Mouse (Mus musculus) adrenal gland (tissue): ENCODE data around the gene Irf2bp1.

Experiments used
- intact Hi-C: fragments of 180-260 bp; cut with DNase I; formaldehyde crosslinking; loops from one replicate; pipeline ENCODE4 v1.15.1; 2025
- long read RNA-seq, 2 experiments: library from polyadenylated mRNA; unstranded; transcript quantifications; one replicate each; pipeline ENCODE4 v2.0.0; 2020; ENCODE audit warnings: borderline replicate concordance in 1 of 2; ENCODE audit not compliant: insufficient replicate concordance in 1 of 2

Irf2bp1 gene
- long read RNA-seq, experiment 1, transcript Irf2bp1-201 (1 exons, 2,734 nt) = major isoform, 5 of 5 reads
- long read RNA-seq, experiment 1, partial matches to known transcripts = 0 of 5 reads
- long read RNA-seq, experiment 1, other reads (novel, unspliced or antisense) = 0 of 5 reads
- long read RNA-seq, experiment 2, transcript Irf2bp1-201 (1 exons, 2,734 nt) = major isoform, 7 of 7 reads
- long read RNA-seq, experiment 2, partial matches to known transcripts = 0 of 7 reads
- long read RNA-seq, experiment 2, other reads (novel, unspliced or antisense) = 0 of 7 reads

DNA sequence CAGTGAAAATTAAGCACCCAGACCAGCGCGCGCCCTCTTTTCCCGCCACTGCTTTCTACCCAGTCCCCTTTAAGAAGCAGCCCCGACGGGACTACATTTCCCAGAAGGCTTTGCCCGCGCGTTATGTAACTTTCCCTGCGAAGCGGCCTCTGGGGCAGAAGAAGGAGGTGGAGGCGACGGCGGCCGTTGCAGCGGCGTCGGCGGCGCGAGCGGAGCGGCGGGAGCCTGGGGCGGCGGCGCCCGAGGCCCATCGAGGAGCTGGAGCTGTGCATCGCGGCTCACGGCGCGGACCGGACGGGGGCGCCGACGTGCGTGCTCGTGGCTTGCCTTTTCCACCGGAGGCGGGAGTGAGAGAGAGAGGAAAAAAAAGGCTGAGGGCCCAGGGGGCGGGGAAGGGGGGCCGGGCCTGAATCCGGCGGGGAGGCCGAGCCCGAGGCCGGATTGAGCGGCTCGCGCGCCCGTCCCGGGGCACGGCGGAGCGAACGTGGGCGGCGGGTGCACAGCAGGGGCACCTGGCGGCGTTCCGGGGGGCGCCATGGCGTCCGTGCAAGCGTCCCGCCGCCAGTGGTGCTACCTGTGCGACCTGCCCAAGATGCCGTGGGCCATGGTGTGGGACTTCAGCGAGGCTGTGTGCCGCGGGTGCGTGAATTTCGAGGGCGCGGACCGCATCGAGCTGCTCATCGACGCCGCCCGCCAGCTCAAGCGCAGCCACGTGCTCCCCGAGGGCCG, at the start of gene Irf2bp1:
TSS of gene Irf2bp1 (plus strand) at position 143 of the 729 bp plus-strand sequence.
- intact Hi-C loops = no loop called here

DNA sequence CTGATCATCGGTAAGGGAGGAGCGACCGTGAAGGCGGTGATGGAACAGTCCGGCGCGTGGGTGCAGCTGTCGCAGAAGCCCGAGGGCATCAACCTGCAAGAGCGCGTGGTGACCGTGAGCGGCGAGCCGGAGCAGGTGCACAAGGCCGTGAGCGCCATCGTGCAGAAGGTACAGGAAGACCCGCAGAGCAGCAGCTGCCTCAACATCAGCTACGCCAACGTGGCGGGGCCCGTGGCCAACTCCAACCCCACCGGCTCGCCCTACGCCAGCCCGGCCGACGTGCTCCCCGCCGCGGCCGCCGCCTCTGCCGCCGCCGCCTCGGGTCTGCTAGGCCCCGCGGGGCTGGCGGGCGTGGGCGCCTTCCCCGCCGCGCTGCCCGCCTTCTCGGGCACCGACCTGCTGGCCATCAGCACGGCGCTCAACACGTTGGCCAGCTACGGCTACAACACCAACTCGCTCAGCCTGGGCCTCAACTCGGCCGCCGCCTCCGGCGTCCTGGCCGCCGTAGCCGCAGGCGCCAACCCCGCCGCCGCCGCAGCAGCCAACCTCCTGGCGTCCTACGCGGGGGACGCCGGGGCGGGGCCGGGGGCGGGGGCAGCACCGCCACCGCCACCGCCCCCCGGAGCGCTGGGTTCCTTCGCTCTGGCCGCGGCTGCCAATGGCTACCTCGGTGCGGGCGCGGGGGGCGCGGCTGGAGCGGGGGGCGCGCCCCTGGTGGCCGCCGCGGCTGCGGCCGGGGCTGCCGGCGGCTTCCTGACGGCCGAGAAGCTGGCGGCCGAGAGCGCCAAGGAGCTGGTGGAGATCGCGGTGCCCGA, 46.1 kb upstream of the Irf2bp1 start:
- intact Hi-C loops = no loop called here

DNA sequence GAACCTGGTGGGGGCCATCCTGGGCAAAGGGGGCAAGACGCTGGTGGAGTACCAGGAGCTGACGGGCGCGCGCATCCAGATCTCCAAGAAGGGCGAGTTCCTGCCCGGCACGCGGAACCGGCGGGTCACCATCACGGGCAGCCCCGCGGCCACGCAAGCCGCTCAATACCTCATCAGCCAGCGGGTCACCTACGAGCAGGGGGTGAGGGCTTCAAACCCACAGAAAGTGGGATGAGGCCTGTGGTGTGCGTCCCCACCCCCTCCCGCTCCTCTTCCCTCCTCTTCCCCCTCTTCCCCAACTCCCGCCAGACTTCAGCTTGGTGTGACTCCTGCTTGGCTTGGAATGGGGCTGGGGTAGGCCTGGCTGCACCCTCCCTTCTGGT, 45.5 kb upstream of the Irf2bp1 start:
- intact Hi-C loops = no loop called here

DNA sequence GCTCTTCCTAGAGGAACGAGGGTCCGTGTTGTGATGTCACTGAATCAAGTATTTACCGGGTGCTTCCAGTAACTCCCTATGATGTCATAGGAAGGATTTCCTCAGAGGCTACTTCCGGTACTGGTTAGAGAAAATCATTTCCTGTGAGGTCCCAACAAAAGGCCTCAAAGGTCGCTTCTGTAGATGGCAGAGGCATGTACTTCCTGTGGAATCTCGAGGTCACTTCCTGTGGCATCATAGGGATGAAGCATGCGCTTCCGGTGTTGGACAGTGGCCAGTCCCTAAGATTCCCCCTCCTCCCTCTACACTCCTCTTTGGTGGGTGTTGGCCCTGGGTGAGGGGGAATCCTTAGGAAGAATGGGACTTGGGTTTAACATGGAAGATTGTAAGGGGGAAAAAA, 44.4 kb upstream of the Irf2bp1 start:
- intact Hi-C loops = no loop called here

DNA sequence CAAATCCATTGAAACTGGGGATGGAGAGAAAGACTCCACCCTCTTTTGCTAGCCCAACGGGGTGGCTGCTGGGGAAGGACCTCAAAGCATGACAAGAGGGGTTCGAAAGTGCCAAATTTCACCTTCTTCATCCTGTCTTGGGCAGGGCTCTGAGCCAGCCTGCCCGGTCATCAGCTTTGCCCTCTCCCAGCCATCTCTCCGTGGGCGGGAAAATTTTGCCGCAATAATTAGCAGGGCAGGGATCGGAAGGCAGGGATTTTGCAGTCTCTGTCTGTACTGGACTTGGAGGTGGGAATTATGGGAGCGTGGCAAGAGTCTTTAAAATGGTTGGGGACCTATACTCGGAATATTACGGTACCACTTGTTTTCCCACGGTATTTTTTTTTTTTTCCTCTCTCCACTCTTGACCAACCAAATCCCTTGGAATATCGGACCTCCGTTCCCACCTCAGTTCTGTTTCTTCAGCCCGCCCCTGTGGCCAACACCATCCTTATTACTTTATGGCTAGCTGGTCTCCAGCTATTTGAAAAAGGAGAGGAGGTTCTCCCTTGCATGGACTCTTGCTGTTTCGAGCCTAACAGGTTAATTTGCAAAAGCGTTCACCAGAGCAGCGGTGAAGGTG, 41.6 kb upstream of the Irf2bp1 start:
- intact Hi-C loops = no loop called here

DNA sequence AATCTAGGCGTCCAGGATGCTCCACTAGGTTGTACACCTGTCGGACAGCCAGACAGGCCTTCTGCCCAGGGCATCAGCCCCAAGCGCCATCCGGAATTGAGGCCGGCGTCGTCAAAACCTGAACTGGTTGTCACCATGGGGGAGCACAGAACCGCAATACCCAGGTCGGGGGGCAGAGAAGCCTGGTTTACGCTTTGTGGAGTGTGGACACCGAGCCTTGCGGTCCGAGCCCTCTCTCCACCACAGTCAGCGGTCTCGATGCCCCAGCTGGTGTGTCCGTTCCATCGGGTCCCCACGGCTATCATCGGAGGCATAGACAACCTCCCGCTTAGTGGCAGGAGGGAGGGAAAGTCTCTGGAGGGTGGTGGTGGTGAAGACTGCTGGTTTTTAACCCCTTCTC, 41.0 kb upstream of the Irf2bp1 start:
- intact Hi-C loops = no loop called here

DNA sequence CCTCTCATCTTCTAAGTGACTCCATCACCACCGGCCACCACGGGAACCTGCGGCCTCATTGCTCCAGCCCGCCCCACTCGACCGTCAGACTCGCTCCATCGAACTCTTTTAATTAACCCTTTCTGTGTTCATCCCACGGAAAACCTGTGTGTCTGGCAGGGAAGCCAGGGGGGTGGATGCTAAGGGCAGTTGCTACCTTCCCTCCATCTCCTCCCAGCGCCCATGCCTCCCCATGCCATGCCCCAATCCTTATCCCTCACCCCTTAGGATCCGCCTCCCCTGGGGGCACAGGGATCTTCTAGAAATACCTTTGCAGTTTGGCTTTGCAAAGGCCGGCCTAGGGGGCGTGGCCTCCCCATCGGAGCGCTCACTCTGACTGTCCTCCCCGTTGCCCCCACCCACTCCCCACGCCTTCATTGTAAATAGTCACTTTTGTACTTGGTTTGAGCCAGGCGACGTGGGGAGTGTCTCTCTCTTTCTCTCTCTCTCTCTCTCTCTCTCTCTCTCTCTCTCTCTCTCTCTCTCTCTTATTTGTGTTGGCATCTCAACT, 40.5 kb upstream of the Irf2bp1 start:
- intact Hi-C loops = no loop called here

DNA sequence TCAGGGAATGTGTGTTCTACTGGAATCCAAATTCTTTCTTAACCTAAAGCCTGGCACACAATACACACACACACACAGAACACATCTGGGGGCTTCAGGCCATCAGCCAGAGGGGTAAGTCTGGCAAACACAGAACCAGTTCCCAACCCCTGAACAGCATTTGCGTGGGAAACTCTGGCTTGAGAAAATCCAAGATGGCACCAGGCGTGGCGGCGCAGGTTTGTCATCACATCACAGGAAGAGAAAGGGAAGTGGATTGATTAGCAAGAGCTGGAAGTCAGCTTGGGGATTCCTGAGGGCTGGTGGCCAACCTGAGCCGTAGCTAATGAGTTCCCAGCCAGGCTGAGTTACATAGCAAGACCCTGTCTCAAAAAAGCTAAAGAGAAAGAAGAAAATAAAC, 38.5 kb upstream of the Irf2bp1 start:
- intact Hi-C loops = loop anchor here (5.0 kb wide), 1 partner anchor 68 kb away; no protein-coding TSS in a partner anchor

DNA sequence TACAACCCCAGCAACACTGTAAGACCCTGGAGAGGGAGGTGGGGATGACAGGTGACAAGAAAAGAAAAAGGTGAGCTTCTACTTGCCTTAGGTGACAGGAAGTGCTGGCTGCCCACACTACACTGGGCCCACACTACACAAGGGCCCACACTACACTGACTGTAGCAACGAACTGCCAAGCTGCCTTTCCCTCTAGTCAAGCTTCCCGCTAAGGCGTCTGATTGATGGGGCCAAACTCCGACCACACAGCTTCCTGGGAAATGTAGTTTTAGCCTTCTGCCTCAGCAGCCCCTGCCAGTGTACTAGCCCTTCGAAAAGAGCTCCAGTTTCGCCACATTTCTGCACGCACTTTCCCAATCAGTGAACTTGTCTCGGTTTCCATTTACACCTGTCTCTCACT, 36.2 kb upstream of the Irf2bp1 start:
- intact Hi-C loops = loop anchor here (5.0 kb wide), 1 partner anchor 70 kb away; no protein-coding TSS in a partner anchor

DNA sequence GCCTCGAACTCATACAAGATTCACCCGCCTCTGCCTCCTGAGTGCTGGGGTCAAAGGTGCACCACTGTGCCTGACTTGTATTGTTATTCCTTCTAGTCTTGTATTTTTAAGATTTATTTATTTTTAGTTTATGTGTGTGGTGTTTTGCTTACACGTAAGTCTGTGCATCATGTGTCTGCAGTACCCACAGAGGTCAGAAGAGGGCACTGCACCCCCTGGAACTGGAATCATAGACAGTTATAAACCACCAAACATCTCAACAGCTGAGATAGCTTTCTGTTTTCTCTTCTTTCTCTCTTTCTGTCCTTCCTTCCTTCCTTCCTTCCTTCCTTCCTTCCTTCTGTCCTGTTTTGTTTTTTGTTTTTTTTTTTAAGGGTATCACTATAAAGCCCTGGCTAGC, 32.9 kb upstream of the Irf2bp1 start:
- intact Hi-C loops = no loop called here

DNA sequence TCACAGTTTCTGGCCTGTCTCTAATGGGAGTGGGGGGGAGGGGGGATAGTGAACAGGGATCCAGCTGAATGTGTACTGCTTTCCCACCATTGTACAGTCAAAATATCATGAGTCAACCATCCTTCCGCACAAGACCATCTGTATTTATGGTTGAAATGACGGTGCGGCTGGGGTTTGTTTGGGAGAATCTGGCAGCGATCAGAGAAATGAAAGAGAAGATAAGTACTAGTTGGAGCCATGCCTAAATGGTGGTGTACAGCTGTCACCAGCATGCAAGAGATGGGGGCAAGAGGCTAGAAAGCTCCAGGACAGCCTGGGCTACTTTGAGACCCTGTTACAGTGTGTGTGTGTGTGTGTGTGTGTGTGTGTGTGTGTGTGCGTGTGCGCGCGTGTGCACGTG, 25.5 kb upstream of the Irf2bp1 start:
- intact Hi-C loops = no loop called here

DNA sequence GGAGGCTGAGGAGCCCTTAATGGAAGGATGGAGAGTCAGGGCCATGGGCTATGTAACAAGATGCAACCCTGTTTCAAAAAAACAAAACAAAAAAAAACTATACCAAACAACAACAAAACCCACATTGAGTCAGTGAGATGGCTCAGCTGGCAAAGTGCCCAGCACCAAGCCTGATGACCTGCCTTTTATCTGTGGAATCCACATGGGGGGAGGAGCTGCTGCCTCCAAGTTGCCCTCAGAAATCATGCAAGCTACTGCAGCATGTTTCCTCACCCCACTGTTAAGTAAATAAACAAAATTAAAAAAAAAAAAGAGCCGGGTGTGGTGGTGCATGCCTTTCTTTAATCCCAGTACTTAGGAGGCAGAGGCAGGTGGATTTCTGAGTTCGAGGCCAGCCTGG, 17.3 kb upstream of the Irf2bp1 start:
- intact Hi-C loops = no loop called here

DNA sequence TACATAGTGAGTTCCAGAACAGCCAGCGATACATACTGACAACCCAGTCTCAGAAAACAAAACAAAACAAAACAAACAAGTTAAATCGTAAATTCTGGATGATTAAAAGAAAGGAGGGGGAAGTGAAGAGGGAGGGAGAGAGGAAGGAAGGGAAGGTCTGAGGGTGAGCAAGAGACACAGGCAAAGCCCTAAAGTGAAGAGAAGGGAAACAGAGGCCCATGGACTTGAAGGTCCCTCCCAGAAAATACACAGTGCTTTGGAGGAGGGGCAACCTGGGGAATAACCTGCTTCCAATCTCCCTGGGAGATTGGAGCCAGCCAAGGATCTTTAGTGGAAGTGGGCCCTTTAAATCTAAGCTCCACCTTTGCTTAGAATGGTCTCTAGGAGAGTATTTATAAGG, 16.7 kb upstream of the Irf2bp1 start, which contains the start of gene Nanos2:
TSS of gene Nanos2 (plus strand) at position 301 of the 400 bp plus-strand sequence.
- intact Hi-C loops = no loop called here

DNA sequence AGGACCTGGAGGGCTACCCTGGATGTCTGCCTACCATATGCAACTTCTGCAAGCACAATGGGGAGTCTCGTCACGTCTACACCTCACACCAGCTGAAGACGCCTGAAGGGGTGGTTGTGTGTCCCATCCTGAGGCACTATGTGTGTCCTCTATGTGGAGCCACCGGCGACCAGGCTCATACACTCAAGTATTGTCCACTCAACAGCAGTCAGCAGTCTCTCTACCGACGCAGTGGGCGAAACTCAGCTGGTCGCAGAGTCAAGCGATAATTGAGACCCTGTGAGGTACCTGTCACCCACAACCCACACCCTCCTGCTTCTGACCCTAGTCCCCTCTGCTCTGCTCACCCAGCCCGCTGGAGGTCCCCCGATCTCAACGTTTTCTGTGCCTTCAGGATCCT, 16.1 kb upstream of the Irf2bp1 start:
- intact Hi-C loops = no loop called here

DNA sequence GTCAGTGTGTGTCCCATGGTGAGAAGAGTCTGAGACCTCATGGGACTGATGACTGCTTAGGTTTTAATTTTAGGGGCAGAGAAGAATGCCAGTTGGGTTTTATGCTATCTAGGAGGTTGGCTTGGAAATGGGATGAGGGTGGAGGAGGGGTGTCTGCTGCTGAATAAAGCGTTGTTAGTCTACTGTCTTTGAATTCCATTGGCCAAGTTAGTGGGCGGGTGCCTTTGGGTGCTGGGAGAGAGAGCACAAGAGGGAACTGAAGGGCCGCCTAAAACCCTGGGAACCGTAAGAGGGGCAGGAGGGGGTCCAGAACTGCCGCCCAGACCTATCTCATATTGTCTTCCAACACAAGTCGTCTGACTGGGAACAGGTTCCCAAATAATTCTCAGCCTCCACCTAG, 15.1 kb upstream of the Irf2bp1 start:
- intact Hi-C loops = no loop called here

DNA sequence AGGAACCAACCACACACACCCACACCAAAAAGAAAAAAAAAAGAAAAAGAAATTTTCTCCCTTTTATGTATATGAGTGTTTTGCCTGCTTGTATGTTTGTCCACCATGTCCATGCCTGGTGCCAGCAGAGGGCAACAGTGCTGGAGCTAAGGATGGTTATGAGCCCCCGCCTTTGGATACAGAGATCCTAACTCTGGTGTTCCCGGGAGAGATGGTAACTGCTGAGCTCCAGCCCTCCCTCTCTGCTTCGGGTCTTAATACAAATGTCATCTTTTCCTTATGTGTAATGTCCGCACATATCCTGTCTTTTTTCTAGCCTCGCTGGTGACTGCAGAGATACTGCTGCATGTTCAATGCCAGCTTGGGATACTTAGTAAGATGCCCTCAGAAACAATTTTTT, 13.8 kb upstream of the Irf2bp1 start:
- intact Hi-C loops = no loop called here

DNA sequence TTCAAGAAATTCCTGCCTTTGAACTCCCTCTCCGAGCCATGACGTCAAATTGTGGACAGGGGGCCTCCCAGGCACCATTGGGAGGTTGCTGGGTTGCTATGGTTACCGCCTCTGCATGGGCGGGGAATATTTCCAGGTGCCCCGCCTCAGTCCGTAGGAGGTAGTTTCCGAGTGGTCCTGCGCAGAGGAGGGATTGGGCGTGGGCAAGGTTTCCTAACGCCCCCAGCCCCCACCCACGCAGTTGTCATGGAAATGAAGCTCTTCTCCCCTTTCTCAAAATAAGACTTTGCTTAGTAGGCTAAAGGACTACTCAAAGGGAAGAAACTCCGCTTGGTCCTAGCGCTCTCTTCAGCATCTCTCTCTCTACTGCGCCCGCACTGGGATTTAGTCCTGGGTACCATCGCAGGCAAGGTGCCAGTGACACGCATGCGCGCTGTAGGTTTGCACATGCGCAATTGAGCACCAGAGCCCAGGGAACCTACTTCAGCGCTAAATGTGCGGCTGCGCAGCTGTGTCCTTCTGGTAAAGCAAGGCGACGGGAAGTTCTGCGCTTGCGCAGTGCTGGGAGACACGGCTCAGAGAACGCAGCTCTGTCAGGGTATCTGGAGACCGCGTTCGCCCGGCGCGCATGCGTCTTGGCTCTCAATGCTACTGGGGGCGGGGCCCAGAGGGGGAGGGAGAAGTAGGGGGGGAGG, 13.1 kb upstream of the Irf2bp1 start, which contains the start of gene Mypop:
TSS of gene Mypop (plus strand) at position 645 of the 695 bp plus-strand sequence.
- intact Hi-C loops = no loop called here

DNA sequence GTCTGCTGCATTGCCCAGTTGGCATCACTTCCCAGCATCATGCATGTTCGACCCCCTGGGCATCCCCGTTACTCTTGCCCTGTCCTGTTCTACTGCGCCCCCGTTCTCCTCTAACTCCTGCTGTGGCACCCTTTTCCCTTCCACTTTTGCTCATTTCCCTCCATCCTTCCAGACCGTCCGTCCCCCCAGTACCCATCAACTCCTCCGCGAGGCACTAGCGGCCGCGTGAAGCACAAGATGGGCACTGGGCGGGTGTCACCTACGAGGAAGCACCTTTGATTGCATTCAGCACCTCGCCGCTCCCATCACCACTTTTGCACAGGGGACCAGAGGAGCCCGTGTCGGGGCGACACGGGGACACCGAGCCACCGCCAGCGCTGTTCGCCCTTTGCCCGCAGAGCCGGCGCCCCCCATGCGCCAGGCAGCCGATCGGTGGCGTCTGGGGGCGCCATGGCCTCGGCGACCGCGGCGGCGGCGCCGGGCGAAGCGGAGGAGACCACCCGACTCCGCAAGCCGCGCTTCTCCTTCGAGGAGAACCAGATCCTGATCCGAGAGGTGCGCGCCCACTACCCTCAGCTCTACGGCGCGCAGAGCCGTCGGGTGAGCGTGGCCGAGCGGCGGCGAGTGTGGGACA, 12.1 kb upstream of the Irf2bp1 start:
- intact Hi-C loops = no loop called here

DNA sequence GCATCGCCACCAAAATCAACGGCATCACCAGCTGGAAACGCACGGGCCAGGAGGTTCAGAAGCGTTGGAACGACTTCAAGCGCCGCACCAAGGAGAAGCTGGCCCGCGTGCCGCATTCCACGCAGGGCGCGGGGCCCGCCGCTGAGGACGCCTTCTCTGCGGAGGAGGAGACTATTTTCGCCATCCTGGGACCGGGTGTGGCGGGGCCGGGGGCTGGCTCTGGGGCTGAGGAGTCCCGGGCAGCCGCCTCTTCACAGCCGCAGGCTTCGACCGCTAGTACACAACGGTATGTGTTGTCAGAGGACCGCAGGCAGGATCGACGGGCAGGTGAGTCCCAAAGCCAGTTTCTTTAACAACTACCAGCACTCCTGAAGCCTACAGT, 11.6 kb upstream of the Irf2bp1 start:
- intact Hi-C loops = no loop called here

DNA sequence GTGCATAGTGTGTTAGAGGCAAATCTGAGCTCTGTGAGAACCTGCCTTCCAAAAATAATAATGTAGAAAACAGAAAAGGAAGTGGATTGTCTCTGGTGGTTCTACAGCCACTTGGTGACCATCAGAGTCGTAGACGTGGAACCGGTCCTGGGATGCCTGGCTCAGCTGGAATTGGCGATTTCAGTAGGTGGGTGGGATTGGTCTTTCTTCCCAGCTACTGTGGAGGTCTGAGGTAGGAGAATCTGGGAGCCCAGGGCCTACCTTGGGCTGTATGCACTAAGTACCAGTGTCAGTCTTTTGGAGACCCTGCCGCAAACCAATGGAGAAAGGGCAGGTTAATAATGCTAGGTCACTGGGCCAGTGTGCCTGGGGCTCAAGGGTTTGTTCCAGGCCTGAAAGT, 10.8 kb upstream of the Irf2bp1 start:
- intact Hi-C loops = no loop called here
